Mouse (Mus musculus) G1E (cell line): Measurements from ENCODE around the gene Irx2. TPM values are rescaled to one million over a fixed set of nuclear protein-coding genes. Genes with fewer than 3 reads are reported as not detected.

Experiments used
- ATAC-seq: 2 replicates; pipeline ENCODE4 v1.8.0; 2016; ENCODE audit warnings: mild to moderate bottlenecking; ENCODE audit not compliant: insufficient number of reproducible peaks, poor library complexity, low FRiP score, severe bottlenecking; ENCODE audit errors: extremely low read depth
- DNase-seq: peaks from one replicate; pipeline ENCODE4 v3.0.0; 2012; ENCODE audit warnings: low spot score
- H3K27me3 ChIP-seq: 2 replicates; pipeline ENCODE4 v1.6.1; 2012; ENCODE audit warnings: mild to moderate bottlenecking, low read length, inconsistent platforms; ENCODE audit not compliant: insufficient read depth
- H3K36me3 ChIP-seq: replicated peaks from 2 replicates; pipeline ENCODE3; 2012; ENCODE audit warnings: mild to moderate bottlenecking, inconsistent platforms
- H3K4me1 ChIP-seq: 2 replicates; pipeline ENCODE4 v1.6.1; 2012; ENCODE audit warnings: low read depth, low read length, inconsistent platforms, mixed read lengths; ENCODE audit not compliant: insufficient read depth
- H3K4me3 ChIP-seq: 2 replicates; pipeline ENCODE4 v1.5.1; 2012; ENCODE audit warnings: low read depth, mild to moderate bottlenecking, inconsistent platforms, low read length, moderate library complexity, mixed read lengths
- H3K9me3 ChIP-seq: replicated peaks from 2 replicates; pipeline ENCODE4 v1.6.1; 2012; ENCODE audit warnings: inconsistent platforms
- CTCF ChIP-seq: IDR thresholded peaks from 2 replicates; pipeline ENCODE4 v1.5.1; 2012; ENCODE audit warnings: low read depth, low read length, inconsistent platforms, mixed read lengths
- GATA1 ChIP-seq: IDR thresholded peaks from 2 replicates; pipeline ENCODE4 v1.6.1; 2012; ENCODE audit warnings: borderline replicate concordance, low read length, inconsistent platforms, mixed read lengths
- GATA2 ChIP-seq: IDR thresholded peaks from 2 replicates; pipeline ENCODE4 v1.6.1; 2012; ENCODE audit warnings: low read depth, low read length, inconsistent platforms, borderline replicate concordance
- POLR2AphosphoS5 ChIP-seq: IDR thresholded peaks from 2 replicates; pipeline ENCODE4 v1.6.1; 2012; ENCODE audit warnings: low read depth, low read length, inconsistent platforms; ENCODE audit not compliant: insufficient replicate concordance
- TAL1 ChIP-seq: conservative IDR thresholded peaks from 2 replicates; pipeline ENCODE4 v1.6.1; 2012; ENCODE audit warnings: low read depth, low read length, inconsistent platforms, mixed read lengths
- polyA plus RNA-seq: library from polyadenylated mRNA; stranded (reverse); fragments of >175 nt; gene quantifications from 2 replicates; pipeline ENCODE4 v1.2.3, GENCODE M21; 2012
- total RNA-seq, 2 experiments: library from RNA; stranded (forward) in 1 of 2; stranded (reverse) in 1 of 2; fragments of 200-1000 nt in 1 of 2; fragments of >200 nt in 1 of 2; fragmentation: Nextera tagmentation in 1 of 2; gene quantifications; 2 replicates each; pipeline ENCODE4 v1.2.3; 2014 to 2017

Gene Irx2
- total and polyA plus RNA-seq, 3 experiments: 0.49 to 2.4 TPM; not detected in 1

- ATAC-seq (no peak), DNase-seq (no peak)
- H3K36me3 ChIP-seq: no peaks in the 10 kb centered on the region
- no peaks in the 10 kb centered on the region; the same call in 1 of the 2 replicates for H3K27me3 ChIP-seq
- H3K9me3 ChIP-seq: peaks cover 52% of the 10 kb centered on the region
- H3K4me3 ChIP-seq: no peak overlapping the region
- TF ChIP-seq GATA1 (no peak), TAL1 (no peak), GATA2 (no peak), CTCF (no peak), POLR2AphosphoS5 (no peak)
- no peaks in the 10 kb centered on the region for H3K4me1 ChIP-seq
Measured at GRCm38 (mm10) chr13:72633097-72633496, 4.5 kb downstream of the Irx2 start.

- Histone ChIP-seq H3K4me3 (no peak overlapping the region), H3K27me3 (no peaks in the 10 kb centered on the region), H3K4me1 (no peaks in the 10 kb centered on the region), H3K9me3 (peaks cover 52% of the 10 kb centered on the region), H3K36me3 (no peaks in the 10 kb centered on the region)
- ATAC-seq (no peak), DNase-seq (no peak)
- no peak for TF ChIP-seq POLR2AphosphoS5
- TF ChIP-seq TAL1: no peak
- no peak for TF ChIP-seq GATA2
Measured at GRCm38 (mm10) chr13:72634752-72635315, 6.2 kb downstream of the Irx2 start.

- Histone ChIP-seq H3K36me3 (no peaks in the 10 kb centered on the region), H3K9me3 (peaks cover 53% of the 10 kb centered on the region), H3K4me3 (no peak overlapping the region), H3K27me3 (no peaks in the 10 kb centered on the region), H3K4me1 (no peaks in the 10 kb centered on the region)
- ATAC-seq (no peak), DNase-seq (no peak)
- TF ChIP-seq TAL1 (no peak), GATA1 (no peak), POLR2AphosphoS5 (no peak), CTCF (no peak), GATA2 (no peak)
Measured at GRCm38 (mm10) chr13:72636331-72636851, 7.8 kb downstream of the Irx2 start.

DNA sequence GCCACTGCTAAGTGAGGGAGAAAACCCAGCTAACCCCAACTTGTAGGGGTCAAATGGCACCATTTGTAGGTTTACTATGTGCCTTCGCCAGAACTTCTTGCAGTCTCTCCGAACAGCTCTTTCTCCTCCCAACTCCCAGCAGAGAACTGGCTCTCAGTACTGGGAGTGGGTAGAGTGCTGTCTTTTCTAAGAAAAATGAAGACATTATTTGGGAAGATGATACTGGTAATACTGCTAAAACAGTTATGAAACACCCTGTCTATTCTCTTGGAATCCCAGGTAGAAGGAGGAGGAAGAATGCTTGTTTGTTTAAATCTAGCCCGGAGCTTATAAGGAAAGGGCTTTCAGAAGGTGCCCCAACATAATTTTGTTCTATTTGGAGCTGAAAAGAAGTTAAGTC is 8.9 kb downstream of the Irx2 start:
- ATAC-seq (no peak), DNase-seq (no peak)
- H3K4me3 ChIP-seq: no peak overlapping the region
- H3K9me3 ChIP-seq: peaks cover 51% of the 10 kb centered on the region
- no peaks in the 10 kb centered on the region for H3K4me1 ChIP-seq
- no peaks in the 10 kb centered on the region for H3K36me3 ChIP-seq
- TF ChIP-seq POLR2AphosphoS5 (no peak), CTCF (no peak), GATA2 (no peak), TAL1 (no peak), GATA1 (no peak)
- H3K27me3 ChIP-seq: no peaks in the 10 kb centered on the region

DNA sequence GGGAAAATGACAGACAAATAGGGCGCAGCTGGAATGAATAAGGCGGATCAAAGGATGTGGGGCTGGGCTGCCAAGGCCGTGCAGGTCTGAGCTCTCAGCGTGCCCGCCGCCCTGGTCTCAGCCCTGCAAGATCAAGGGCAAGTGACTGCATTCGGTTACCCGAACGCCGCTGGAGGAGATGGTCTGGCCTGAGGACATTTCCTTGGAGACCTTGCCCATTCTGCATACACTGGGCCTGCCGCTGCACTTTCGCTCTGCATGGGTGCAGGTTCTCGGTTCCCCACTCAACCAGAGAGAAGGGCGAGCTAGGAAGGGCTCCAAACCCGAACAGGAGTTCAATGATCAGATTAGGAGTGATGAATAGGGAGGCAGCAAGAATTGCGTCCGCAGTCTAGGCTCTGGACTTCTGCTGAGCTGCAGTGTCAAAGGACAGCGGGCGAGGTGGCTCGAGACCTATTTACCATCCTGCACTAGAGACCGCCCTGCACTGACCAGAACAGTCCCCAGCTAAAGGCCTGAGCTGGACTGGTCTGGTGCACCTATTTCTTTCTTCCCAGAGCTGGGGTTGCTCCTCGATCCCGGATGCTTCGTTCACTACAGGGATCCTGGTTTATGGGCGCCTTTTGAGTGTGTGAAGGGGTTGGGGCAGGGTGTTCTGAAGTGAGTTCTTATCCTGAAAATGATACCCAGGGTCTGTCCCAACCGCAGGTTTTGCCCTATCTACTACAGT is 9.9 kb downstream of the Irx2 start:
- DNase-seq (no peak), ATAC-seq (no peak)
- H3K27me3 ChIP-seq: no peaks in the 10 kb centered on the region
- TF ChIP-seq CTCF (no peak), TAL1 (no peak), GATA1 (no peak), POLR2AphosphoS5 (no peak), GATA2 (no peak)
- no peaks in the 10 kb centered on the region for H3K4me1 ChIP-seq
- peaks cover 53% of the 10 kb centered on the region for H3K9me3 ChIP-seq
- H3K4me3 ChIP-seq: no peak overlapping the region; the same call in 1 of the 2 replicates
- H3K36me3 ChIP-seq: no peaks in the 10 kb centered on the region

GRCm38 (mm10) chr13:72639441-72640130 is 11.0 kb downstream of the Irx2 start:
- Histone ChIP-seq H3K9me3 (peaks cover 53% of the 10 kb centered on the region), H3K4me1 (no peaks in the 10 kb centered on the region), H3K27me3 (no peaks in the 10 kb centered on the region), H3K36me3 (no peaks in the 10 kb centered on the region), H3K4me3 (no peak overlapping the region)
- ATAC-seq (no peak), DNase-seq (no peak)
- TF ChIP-seq GATA1 (no peak), CTCF (no peak), GATA2 (no peak), POLR2AphosphoS5 (no peak), TAL1 (no peak)
